17 mouse cellular contexts compared by ENCODE assay signal in genomic region chr14:20217299-20217864, GRCm38 (mm10). TPM values are rescaled to one million over a fixed set of nuclear protein-coding genes. Genes with fewer than 3 reads are reported as not detected.
"Had no signal": no experiment of that assay in that cellular context is flagged by ENCODE, and none has a peak within 500 bp of the region (broad histone marks: within the 10 kb centered on the region; RNA-seq: fewer than 3 reads in every experiment).

No protein-coding gene starts in this region.

- DNase-seq: kidney, adult 9 months; layer of hippocampus, adult 9-11 months; layer of hippocampus, postnatal 36 days; liver; lung, adult 18-20 months; retina, postnatal 1 day; right cerebral cortex, postnatal 14 days; thymus, postnatal 4 days had no signal

- H3K36me3 ChIP-seq: limb, embryonic 12.5 days; midbrain, embryonic 15.5 days; neural tube, embryonic 13.5 days had no signal

- H3K9ac ChIP-seq: limb, embryonic 12.5 days; liver, embryonic 14.5 days; midbrain, embryonic 15.5 days; neural tube, embryonic 13.5 days had no signal

- ATAC-seq: midbrain, embryonic 15.5 days had no signal

- H3K27ac ChIP-seq: kidney, postnatal 0 days; limb, embryonic 12.5 days; liver, embryonic 14.5 days; midbrain, embryonic 15.5 days; neural tube, embryonic 13.5 days had no signal

- H3K27me3 ChIP-seq: limb, embryonic 12.5 days; midbrain, embryonic 15.5 days; neural tube, embryonic 13.5 days had no signal

- H3K4me3 ChIP-seq: limb, embryonic 12.5 days; midbrain, embryonic 15.5 days; neural tube, embryonic 13.5 days had no signal

- H3K9me3 ChIP-seq: limb, embryonic 12.5 days; midbrain, embryonic 15.5 days; neural tube, embryonic 13.5 days had no signal

- H3K4me1 ChIP-seq: midbrain, embryonic 15.5 days had no signal

- H3K4me2 ChIP-seq: limb, embryonic 12.5 days; midbrain, embryonic 15.5 days; neural tube, embryonic 13.5 days had no signal

RNA-seq across cellular contexts. Expression of gene Kcnk16, which starts 51.6 kb away (rescaled TPM):
- total RNA-seq: layer of hippocampus, adult 18-20 months; layer of hippocampus, postnatal 36 days; left cerebral cortex, postnatal 36 days; megakaryocyte-erythroid progenitor cell, adult 5-6 weeks had no signal
- polyA plus RNA-seq: kidney, postnatal 0 days; limb, embryonic 12.5 days; midbrain, embryonic 15.5 days; spleen, adult 2 months had no signal
